Mouse (Mus musculus) frontal cortex, postnatal 36 days (tissue): ENCODE results near the gene Cyp1a2.

Source experiments
- DNase-seq, 2 experiments: peaks; one replicate each; pipeline ENCODE4 v3.0.0; 2022; ENCODE audit warnings: low spot score in 2 of 2

The Cyp1a2 gene

DNA sequence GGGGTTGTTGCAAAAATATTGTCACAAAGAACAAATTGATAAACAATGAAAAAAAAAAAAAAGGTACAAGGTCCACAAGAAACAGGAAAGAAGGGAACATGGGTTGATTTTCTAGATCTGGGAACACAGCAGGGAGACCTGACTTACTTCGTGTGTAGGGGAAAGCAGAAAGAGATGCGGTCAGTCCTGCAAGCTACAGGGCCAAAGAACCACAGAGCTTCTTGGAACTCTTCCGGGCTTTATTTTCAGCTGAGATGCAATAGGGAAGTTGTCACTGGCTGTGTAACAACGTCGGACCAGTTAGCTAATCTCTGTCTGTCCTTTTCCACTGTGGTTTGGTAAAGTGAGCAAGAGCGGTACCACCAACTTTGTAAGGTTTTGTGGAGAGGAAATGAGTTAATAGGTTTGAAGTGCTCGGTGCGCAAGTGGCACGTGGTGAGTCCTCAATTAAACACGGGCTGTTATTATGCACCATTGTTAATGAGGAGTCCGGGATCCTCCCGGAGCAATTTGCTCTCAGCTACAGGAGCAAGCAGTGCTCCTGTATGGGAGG is 36.9 kb downstream of the Cyp1a2 start:
- DNase-seq, result no peak

DNA sequence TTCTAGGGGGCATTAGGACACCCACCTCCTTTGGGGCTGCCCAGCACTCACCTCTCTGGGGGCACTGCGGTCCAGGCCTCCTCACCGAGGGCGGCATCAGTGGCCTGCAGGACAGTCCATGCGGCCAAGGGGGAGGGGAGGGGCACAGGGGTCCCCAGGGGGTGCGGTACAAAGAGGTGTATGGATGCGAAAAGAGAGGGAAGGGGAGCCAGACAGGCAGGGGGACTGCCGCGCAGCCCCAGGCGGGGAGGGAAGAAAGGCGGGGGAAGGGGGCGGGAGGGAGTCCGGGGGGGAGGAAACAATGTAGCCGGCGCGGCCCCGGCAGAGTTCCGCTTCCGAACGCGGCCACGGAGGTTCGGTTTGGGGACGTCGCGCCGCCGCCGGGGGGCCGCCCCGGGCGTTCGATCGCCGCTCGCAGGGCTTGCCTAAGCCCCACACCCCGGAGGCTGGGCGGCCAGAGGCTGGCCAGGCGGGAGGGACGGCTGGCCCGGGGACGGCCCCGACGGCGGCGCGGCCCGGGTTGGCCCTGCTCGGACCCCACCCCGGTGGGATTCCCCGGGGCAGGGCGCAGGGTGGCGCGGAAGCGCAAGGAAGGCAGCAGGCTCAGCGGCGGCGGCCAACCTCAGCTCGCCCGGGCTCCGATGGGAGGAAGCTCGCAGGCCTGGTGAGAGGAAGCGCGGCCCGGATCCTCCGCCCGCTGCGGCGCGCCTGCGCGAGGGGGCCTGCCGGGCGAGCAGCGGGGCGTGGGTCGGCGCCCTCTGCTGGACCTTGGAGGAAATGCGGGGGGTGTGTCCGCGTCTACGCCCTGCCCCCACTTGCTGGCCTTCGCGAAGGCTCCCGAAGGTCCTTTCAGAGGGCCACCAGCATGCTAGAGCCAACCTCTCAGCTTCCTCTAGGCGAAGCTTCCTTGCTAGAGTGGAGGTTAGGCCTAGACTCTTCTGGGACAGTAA is 38.3 kb downstream of the Cyp1a2 start:
- peak; percentile 90 for DNase-seq

DNA sequence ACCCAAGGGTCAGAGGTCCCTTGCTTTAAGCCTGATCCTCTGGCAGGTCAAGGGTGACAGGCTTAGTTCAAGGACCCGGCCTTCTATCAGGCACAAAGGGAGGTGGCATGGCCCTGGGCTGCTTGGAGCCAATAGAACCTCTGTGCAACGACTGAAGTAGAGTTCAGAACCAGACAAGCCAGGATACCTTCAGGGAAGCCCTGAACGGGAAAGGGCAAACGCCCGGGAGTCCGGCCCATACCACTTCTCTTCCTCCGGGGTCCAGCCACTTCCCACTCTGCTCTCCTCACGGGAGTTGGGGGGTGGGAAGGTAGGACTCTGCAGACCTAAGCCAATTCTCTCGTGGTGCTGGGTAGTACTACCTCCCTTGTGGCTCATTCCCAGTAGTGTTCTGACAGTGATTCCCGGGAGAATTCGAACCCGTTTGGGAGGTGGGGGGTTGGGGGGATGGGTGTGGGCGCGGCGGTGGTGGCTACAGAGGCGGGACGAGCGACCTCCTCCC is 39.0 kb downstream of the Cyp1a2 start:
- DNase-seq, result no peak

DNA sequence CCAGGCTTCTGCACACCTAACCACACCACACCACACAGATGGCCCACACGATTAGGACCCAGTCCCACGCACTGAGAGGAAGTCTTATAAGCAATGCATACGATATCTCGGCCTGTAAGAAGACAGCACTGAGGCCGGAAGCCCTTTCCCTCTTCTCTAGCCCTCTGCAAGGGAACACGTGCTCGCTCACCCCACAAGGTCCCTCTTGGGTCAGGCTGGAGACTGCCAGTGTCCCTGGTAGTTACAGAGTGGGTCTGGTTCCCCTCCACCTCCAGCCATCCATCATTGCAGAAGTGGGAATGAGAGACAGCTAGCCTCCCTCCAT is 39.7 kb downstream of the Cyp1a2 start:
- DNase-seq, result no peak

DNA sequence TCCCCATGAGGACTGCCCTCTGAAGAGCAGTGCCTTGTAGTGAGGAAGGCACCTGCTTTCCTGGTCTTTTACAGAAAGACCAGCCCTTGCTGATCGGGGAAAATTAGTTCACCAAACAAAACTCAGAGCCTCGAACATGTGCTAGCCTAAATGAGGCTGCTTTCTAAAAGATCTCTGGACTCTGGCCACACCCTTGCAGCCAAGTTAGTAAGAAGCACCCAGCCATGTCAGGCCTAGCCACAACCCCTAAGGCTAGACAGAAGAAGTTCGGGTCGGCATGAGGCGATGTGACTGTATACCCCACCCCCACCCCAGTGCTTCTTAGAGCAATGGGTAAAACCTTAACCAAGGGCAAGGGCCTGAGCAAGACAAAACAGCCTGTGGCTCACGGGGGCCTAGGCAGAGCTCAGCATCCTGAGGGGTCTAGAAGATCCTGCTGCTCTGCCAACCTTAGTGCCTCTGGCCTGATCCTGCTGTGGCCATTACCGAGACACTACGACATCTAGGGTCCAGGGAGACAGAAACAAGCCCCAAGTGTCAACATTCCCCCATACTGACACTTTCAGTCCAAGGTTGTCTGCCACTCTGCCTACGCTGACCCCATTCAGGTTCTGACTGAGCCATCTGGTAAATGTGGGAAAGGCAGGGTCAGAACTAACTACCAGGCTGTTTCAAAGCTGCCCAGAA is 40.2 kb downstream of the Cyp1a2 start:
- DNase-seq, result no peak

DNA sequence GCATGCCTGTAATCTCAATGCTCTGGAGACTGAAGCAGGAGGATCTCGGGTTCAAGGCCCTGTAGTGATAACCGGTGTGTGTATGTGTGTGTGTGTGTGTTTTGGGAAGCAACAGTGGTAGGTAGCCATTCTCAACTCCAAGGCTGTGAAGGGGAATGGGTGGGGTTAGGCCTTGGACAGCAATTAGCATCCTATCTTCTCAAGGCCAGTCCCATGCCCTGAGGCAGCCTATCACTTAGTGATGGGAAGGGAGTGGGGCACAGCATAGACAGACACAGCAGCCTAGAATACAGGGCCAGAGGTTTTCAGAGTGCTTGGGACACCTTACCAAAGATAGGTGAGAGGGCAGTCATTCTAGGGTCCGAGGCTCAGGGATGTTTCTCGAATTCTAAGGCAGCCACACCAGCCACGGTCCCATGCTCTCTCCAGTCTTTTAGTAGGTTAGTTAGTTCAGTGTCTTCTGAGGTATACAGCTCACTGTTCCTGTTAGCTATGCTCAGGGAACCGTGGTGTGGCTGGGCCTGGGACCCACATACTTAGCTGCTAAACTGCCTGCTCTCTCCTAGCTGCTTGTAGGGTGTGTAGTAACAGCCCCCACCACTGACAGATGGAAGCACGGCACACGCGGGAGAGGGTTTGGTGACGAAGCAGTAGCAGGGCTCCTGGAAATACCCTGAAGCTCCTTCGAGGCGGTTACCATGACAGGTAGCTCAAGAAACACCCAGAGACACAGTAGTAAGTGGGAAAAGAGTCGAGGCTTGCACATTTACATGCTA is 41.5 kb downstream of the Cyp1a2 start:
- no peak for DNase-seq

DNA sequence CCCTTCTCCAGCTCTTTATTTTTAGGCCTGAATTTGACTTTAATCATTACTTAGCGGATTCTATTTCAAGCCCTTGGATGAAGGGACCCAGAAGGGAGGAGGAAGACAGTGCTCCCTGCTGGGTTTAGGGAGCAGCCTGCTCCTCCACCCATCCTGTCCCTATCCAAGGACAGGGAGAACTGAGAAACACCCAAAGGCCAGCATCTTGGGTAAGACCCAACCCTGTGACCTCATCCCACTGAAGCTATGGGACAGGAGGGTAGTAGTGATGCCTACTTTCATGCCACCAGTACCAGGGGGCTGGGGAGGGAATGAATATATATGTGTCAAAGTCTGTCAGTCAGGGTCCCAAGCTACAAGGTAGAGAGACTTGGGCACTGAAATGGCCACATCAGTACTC is 42.5 kb downstream of the Cyp1a2 start:
- DNase-seq, result no peak

DNA sequence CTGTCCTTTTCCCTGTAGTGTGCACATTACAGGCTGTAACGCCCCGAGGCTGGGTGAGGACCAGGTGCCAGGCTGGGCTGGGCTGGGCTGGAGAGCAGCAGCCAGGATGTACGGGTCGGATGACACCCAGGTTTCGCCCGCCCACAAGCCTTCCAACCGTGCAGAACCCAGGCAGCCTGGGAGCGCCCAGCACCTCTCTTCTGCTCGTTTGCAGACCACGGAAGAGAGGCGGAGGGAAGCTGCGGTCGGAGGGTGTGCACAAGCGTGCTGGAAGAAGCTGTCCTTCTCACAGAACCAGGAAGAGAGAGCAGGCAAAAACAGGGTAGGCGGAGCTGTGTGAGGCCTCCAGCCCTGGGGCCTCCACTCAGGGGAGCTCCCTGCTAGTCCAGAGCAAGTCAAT is 43.1 kb downstream of the Cyp1a2 start:
- peak in 1 of 2 experiments; percentile 51 for DNase-seq

DNA sequence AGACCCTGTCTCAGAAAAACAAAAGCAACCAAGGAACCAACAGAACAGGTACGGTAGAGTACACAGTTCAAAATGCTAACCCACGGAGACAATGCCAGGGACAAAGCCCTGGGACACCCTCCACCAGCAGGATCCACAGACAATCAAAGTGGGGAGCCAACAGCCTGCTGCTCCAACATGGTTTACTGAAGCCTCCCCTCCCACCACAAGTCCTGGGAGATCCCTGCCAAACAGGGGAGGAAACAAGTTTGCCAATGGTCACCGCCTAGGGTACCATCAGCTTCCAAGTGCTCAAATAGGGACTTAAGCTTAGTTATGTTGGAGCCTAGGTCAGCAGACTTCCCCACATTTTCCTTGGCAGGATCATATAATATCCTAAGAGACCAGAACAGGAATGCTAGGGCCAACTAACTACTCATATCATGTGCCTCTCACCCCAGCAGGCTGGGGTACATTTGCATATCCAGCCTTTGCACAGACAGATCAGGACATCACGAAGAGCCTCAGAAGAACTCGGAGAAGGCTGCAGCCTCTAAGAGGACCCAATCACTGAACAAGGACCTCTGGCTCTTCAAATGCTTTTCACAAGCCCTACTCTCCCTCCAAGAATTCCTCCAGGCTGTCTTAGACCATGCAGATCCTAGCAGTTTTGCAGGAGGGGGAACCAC is 43.7 kb downstream of the Cyp1a2 start:
- DNase-seq, result no peak

DNA sequence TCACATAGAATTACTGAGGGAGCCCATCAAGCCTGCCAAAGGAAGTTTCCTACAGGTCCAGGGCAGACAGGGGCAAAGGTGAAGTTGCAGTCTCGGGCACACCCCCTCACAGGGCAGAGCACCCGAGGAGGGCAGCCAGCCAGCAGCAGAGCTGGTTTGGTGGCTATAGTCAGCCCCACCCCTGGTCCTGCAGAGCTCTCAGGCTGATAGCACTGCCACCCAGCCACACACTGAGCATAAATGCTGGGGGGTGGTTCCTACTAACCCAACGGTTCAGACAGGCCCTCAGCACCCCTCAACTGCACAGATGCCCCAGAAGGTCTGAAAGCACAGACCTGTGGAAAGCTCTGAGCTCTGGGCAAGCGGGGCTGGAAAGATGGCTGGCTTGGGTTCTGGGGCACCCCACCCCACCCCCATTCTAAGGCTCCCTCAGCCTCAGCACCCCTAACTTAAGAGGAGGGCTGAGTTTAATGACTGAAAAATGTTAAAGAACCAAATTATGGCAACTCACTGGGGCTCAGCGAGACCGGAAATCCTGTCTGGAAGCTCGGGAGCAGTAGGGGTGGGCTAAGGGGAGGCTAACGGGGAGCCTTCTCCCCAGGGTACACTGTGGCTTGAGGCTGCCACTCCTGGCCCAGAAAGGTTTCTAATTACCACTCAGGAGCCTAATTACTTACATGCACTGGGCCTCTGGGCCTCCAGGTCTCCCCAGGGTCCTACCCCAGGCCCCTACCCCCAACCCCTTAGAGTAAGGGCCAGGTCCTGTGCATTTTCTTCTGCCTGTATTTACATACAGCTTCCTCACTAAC is 44.6 kb downstream of the Cyp1a2 start:
- DNase-seq, result no peak

DNA sequence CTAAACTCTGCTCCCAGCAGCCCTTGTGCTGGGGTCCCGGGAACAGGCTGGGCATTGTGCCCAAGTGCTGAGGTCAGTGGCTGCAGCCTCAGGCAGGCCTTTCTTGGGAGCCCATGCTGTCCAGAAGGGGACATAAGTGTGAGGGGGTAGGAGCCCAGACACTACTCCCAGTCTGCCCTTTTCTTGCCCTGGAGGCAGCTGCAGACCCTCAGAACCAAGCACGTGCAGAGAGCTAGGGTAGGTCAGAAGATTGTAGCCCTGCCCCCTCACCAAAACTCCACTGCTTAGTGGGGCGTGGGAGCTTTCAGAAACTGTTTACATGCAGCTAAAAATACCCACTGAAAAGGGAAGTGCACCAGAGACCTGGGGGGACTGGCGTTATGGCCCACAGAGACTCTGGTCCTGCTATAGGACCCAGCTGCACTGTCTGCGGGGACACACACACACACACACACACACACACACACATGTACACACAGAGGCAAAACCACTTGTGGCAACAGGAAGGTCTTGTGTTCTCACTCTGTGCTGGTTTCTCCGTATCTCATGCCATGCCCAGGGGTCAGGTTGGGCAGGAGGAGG is 45.7 kb downstream of the Cyp1a2 start:
- no peak for DNase-seq

DNA sequence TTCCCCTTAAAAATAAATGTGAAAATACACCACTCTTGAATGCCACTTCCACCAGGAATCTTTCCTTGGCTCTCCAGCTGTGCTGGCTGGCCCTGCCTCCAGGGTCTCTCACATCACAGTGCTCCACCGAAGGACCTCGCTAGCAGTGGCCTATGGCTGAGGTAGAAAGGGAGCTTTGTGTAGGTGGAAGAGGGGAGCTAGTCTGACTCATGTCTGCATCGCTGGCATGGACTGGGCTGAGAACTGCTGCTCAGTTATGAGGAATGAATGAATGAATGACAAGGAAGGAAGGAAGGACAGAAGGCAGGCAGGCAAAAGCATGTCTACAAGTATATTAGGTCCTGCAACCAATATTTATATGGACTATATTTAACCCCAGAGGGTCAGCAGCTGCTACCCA is 46.2 kb downstream of the Cyp1a2 start:
- no peak for DNase-seq

DNA sequence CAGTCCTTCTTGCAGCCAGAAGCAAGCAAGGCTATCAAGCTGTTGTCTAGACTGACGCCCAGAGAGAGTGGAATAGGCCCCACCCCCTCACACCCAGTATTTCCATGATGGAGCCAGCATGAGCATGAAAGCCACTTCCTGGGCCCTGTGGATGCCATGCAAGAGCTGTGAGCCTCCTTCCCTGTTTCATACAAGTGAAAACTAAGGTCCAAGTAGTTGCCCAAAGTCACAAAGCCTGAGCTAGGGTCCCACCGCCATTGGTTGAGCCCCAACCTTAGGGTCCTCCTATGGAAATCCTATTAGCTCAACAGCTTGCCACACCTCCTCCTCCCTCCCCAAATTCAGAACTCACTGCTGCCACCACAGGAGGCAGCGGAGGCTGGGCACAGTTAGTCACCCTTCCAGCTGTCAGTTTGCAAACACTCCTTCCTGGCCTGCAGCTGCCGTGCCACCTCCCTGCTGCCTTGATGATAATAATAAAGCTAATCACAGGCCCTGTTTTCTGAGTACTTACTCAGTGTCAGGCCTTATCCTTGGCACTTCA is 50.0 kb downstream of the Cyp1a2 start:
- DNase-seq, result peak in 1 of 2 experiments; percentile 57

DNA sequence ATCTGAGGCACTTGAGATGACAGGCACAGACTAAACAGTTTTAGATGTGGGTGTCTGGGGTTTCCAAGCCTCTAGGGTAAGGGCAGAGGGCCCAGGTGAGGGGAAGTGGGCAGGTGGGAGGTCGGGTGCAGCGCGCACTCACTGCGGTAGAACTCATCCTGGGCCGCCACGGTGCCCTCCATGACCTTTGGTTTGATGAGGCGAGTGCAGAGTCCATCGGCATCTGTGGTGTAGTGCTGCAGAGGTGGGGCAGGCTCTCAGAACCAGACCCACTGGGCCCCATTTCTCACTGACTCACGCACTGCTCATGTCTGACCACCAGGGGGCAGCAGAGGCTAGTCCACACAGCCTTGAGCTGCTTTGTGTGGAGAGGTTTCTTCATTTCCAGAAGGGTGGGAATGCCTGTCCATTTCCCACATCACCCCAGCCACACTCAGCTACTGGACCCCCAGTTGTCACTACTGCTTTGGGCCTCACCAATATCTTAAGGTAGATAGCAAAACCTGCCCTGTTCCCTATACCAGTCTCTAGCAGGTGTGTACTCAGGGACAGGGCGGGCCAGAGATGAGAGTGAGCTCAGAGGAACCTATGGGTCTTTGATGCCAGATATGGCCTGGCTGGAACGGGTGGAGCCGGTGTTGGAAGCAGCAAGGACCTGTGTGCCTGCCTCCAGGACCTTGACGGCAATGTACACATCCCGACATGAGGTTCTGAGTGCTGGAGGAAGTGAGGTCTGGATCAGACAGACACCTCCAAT is 54.2 kb downstream of the Cyp1a2 start:
- peak; percentile 79 for DNase-seq

DNA sequence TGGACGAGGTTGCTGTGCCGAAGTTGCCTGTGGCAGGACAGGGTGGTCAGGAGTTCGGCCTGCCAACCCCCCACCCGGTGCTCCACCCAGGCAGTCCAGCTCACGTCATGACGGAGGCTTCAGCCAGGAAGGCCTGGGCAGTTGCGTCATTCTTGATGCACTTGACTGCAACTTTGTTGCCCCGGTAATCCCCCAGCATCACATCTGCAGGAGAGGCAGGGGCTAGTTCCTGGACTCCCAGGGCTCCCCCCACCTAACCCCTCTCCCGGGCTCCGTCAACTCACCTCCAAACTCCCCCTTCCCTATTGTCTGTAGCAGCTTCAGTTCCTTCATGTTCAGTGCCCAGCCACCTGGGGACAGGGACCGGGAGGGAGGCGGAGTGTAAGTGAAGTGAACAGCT is 54.8 kb downstream of the Cyp1a2 start:
- DNase-seq, result no peak

DNA sequence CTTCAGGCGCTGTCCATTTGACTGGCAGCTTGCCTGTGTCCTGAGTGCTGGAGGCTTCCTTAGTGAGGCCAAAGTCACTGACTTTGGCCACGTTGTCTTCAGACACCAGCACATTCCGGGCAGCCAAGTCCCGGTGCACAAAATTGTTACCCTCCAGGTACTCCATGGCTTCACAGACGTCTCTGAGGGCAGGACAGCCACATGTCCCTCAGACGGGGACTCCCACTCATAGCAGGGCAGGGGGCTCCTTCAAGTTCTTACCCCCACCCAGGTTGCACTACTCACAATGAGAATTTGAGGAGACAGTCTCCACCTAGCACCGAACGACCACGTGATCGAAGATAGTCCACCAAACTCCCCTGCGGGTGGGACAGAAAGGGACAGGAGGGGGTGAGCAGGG is 55.6 kb downstream of the Cyp1a2 start:
- DNase-seq, result no peak

DNA sequence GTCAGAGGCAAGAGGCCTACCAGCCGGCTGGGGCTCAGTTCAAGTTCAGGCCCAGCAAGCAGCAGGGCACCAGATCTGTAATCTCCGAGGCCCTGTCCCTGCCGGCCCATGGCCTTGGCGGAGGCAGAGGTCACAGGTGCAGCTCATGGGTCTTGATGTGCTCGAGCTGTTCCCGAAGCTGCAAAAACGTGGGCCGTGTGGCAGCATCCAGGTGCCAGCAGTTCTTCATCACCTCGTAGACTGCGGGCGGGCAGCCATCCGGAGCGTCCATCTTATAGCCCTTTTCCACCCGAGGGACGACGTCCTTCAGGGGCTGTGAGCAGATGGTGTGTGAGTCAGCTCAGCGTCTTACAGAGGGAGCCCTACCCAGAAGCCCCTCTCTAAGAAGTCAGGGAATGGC is 56.3 kb downstream of the Cyp1a2 start:
- no peak for DNase-seq
